Mouse (Mus musculus): Measurements from ENCODE around the gene Gm45753.

- TF ChIP-seq ZC3H11A (IDR thresholded peaks at IDR 0.05; ENCODE audit: borderline replicate concordance, low read depth, low read length) (no peak), ZNF384 (IDR thresholded peaks at IDR 0.05; ENCODE audit: low read depth, low read length) (no peak)
These were observed 2.7 kb upstream of the Gm45753 start for GRCm38 (mm10) chr8:45310967-45311366.

All from ES-E14 (cell line).